Mouse (Mus musculus) thymus, postnatal 4 days (tissue): ENCODE data around the gene Tnf.

ENCODE experiments used
- DNase-seq: peaks from one replicate; pipeline ENCODE4 v3.0.0; 2021

Gene Tnf

GRCm38 (mm10) chr17:35233114-35233980 is 31.5 kb upstream of the Tnf start, which contains the start of gene Atp6v1g2:
Gene Atp6v1g2 (plus strand): TSS chr17:35233660.
- peak; percentile 41 for DNase-seq

GRCm38 (mm10) chr17:35232659-35233058 is 30.9 kb upstream of the Tnf start:
- peak; percentile 57 for DNase-seq

- DNase-seq = peak; percentile 94
Observed at GRCm38 (mm10) chr17:35232043-35232442, 30.2 kb upstream of the Tnf start.

GRCm38 (mm10) chr17:35231022-35231421 is 29.2 kb upstream of the Tnf start:
- peak; percentile 16 for DNase-seq

GRCm38 (mm10) chr17:35226561-35227046 is 24.8 kb upstream of the Tnf start:
- DNase-seq = peak; percentile 56

GRCm38 (mm10) chr17:35225456-35225855 is 23.6 kb upstream of the Tnf start:
- DNase-seq = no peak

- peak; percentile 20 for DNase-seq
Observed at GRCm38 (mm10) chr17:35224641-35225040, 22.8 kb upstream of the Tnf start.

GRCm38 (mm10) chr17:35222299-35222698 is 20.5 kb upstream of the Tnf start:
- peak; percentile 75 for DNase-seq

- peak; percentile 38 for DNase-seq
Observed at GRCm38 (mm10) chr17:35220156-35220952, 18.5 kb upstream of the Tnf start, which contains the start of gene Gm16181. Gene Gm16181 (plus strand): TSS chr17:35220834.

- peak; percentile 75 for DNase-seq
Observed at GRCm38 (mm10) chr17:35219601-35220041, 17.8 kb upstream of the Tnf start.

GRCm38 (mm10) chr17:35218516-35219193 is 16.8 kb upstream of the Tnf start:
- peak; percentile 58 for DNase-seq

GRCm38 (mm10) chr17:35213071-35213470 is 11.3 kb upstream of the Tnf start:
- no peak for DNase-seq

GRCm38 (mm10) chr17:35210593-35210992 is 8.8 kb upstream of the Tnf start:
- no peak for DNase-seq

- DNase-seq = peak; percentile 48
Observed at GRCm38 (mm10) chr17:35209785-35210535, 8.2 kb upstream of the Tnf start.

- no peak for DNase-seq
Observed at GRCm38 (mm10) chr17:35205380-35205769, 3.6 kb upstream of the Tnf start.

- DNase-seq = peak; percentile 79
Observed at GRCm38 (mm10) chr17:35204494-35205379, 2.9 kb upstream of the Tnf start, which contains the start of gene Lta. Gene Lta (minus strand): TSS chr17:35205351.

GRCm38 (mm10) chr17:35202442-35202841 is 635 bp upstream of the Tnf start:
- DNase-seq = peak; percentile 18

- peak; percentile 46 for DNase-seq
Observed at GRCm38 (mm10) chr17:35201128-35201527, 679 bp downstream of the Tnf start.

GRCm38 (mm10) chr17:35200398-35200797 is 1.4 kb downstream of the Tnf start:
- peak; percentile 77 for DNase-seq

GRCm38 (mm10) chr17:35198946-35199345 is 2.9 kb downstream of the Tnf start:
- DNase-seq = peak; percentile 25

- peak; percentile 15 for DNase-seq
Observed at GRCm38 (mm10) chr17:35198029-35198428, 3.8 kb downstream of the Tnf start.
